Mouse (Mus musculus): ENCODE results near the gene Cfap54.

The Cfap54 gene

DNA sequence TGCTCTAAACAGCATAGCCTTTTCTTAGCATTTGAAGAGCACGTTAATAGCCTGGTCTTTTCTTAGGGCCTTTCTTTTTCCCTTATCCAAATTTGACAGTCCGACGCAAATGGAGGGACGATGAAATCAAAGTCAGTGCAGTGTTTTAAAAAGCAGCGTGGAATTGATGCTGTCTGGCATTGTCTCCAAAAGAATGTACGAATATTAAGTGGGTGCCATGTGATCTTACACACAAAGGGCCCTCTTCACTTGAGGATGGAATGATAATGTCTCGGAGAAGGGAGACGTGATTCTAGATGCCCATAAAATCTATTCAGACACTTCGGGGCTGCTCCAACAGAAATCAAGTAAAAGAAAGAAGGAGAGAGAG is 289.9 kb downstream of the Cfap54 start:
- in situ Hi-C loops (cut with MboI; ENCODE audit: low sequenced_read_pairs), result no loop called here

DNA sequence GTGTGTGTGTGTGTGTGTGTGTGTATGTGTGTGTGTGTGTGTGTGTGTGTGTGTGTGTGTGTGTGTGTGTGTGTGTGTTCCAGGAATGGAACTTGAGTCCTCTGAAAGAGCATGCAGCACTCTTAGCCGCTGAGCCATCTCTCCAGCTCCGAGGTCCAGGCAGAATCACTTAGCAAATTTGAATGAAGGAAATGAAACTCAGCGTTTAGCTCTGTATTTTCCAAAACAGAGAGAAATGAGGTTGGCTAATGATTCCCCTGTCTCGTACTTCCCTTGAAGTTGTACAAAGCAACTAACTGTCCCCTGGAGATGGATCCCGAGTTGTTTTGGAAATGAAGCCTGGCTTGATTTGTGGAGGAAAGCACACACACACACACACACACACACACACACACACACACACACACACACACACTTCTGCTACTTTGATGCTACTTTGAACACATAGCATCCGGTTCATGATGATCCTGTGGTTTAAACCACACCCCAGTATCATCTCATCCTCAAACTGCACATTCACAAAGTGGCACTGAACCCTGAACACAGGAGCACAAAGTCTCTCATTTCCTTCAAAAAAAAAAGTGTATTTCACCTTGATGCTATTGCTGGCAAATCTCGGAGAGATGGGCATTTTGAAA is 290.4 kb downstream of the Cfap54 start:
- in situ Hi-C loops (cut with MboI; ENCODE audit: low sequenced_read_pairs), result no loop called here

DNA sequence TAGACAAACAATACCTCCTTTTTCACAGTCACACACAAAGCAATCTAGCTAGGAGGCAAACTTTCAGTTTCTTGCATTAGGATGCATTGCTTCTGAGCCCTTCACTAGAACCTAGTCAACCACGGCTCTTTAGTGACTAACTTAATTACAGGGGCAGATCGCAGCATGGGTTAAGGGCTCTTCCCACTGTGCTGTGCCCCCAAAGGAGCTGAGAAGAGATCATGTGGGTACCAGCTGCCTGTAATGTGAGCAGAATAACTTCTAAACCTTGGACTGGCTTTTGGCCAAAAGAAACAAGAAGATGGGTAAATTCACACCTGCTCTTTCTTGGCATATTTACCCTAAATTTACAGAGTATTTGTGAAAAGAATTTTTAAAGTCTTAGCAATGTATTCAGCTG is 291.2 kb downstream of the Cfap54 start:
- in situ Hi-C loops (cut with MboI; ENCODE audit: low sequenced_read_pairs), result no loop called here

GRCm38 (mm10) chr10:92788410-92789096 is 292.9 kb downstream of the Cfap54 start:
- in situ Hi-C loops (cut with MboI; ENCODE audit: low sequenced_read_pairs), result no loop called here

DNA sequence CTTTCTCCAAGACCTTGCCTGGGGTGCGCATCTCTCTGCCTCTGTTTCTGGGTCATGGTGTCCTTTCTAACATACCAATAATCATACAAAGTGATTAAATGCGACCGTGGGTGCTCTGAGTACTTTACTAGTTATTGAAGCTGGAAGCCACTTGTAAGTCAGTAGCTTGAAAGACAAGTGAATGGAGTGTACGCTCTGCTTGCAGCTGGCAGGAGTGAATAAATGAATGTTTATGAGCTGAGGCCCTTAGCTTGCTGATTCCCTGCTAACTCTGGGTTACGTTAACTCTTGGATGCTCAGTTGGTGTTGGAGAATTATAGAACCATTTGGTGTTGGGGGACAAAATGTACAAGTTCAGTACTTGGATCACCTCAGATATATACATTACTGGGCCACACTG is 298.7 kb downstream of the Cfap54 start:
- in situ Hi-C loops (cut with MboI; ENCODE audit: low sequenced_read_pairs), result no loop called here

DNA sequence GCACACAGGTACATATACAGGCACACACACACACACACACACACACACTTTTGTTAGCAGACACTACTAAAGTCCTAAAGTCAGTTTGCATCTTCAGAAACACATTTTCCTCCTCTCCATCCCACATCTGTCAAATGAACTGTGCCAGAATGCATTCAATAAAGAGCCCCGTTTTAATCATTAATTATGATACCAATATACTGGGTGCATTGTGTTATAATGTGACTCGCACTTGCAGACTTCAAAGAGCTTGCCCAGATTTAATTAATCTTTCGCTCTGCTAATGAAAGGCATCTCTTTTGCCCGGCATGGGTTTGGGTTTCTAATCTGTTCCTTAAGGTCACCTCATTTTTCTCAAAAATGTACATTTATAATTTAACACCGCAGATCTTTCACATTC is 327.1 kb downstream of the Cfap54 start:
- in situ Hi-C loops (cut with MboI; ENCODE audit: low sequenced_read_pairs), result no loop called here

DNA sequence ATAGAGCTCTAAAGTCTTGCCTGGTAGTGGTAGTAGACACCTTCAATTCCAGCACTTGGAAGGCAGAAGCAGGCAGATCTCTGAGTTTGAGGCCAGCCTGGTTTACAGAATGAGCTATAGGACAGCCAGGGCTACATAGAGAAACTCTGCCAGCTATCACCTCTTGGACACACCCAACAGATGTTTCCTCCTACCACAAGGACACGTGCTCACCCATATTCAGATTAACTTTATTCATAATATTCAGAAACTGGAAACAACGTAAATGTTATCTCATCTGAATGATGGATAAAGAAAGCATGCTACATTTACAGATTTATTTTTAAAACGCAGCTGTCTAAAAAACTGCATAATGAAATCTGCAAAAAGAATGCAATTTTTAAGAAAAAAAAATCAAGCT is 351.1 kb downstream of the Cfap54 start:
- in situ Hi-C loops (cut with MboI; ENCODE audit: low sequenced_read_pairs), result no loop called here

GRCm38 (mm10) chr10:92728723-92729122 is 352.7 kb downstream of the Cfap54 start:
- in situ Hi-C loops (cut with MboI; ENCODE audit: low sequenced_read_pairs), result no loop called here
